Mouse (Mus musculus): Measurements from ENCODE around the gene Cnn2. TPM values are rescaled to one million over a fixed set of nuclear protein-coding genes. Genes with fewer than 3 reads are reported as not detected.

Gene Cnn2
- polyA plus RNA-seq, 1 experiment from 2014 or later, result 332 TPM

DNA sequence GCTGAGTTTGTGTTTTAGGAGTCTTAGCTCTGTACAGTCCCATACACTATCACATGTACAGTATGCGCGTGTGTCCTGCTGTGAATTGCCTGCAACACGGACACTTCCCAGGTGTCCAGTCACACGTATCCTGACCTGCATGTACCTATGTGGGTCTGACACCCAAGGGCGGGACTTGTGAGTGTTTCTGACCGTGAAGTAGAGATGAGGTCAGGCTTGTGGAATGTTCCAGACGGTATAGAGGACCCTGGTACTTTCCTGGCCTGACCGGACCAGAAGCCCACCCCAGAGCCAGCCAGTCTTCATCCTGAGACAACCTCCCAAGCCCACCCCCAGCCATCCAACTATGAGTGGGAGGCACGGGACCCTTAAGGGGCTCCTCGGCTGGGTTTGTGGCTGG is 27.2 kb downstream of the Cnn2 start:
- Histone ChIP-seq H3K4me3 (ENCODE audit: low read length) (no peak overlapping the region), H3K4me2 (replicated peaks; ENCODE audit: low read depth, low read length) (no peak overlapping the region), H3K27ac (ENCODE audit: low read length) (no peak overlapping the region), H3K4me1 (ENCODE audit: insufficient read depth, low read length) (peaks cover 19% of the 10 kb centered on the region), H3K9me3 (ENCODE audit: low read length) (peaks cover 7% of the 10 kb centered on the region; the same call in 1 of the 2 replicates), H3K36me3 (ENCODE audit: insufficient read depth, low read length) (peaks cover 6% of the 10 kb centered on the region; the same call in 1 of the 2 replicates), H3K9ac (replicated peaks; ENCODE audit: low read length) (no peak overlapping the region), H3K27me3 (ENCODE audit: insufficient read depth, low read length) (peaks cover 33% of the 10 kb centered on the region)
- ATAC-seq (ENCODE audit: low FRiP score, low TSS enrichment), result no peak
- 72% methylated on average over 10 of the region's 10 CpGs for WGBS

DNA sequence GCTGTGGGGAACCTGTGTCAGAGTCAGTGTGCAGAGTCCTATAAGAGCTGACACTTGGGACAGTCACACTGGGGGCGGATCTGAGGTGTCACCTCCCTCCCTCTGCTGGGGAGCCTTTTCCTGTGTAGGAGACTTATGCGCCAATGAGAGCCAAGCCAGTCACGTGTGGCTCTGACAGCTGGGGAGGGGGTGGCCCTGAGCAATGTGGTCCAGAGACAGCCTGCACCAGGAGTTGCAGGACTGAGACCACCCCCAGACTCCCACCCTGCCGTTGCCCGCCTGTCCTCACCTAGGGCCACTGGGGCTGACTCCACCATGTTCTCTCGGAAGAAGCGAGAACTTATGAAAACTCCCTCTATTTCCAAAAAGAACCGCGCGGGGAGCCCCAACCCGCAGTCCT is 28.1 kb downstream of the Cnn2 start, which contains the start of gene Arhgap45:
TSS of gene Arhgap45 (plus strand) at position 143 of the 400 bp plus-strand sequence.
- Histone ChIP-seq H3K9ac (replicated peaks; ENCODE audit: low read length) (no peak within 1 kb of the TSS), H3K36me3 (ENCODE audit: insufficient read depth, low read length) (no peaks in the 10 kb centered on the region), H3K4me3 (ENCODE audit: low read length) (no peak within 1 kb of the TSS), H3K4me1 (ENCODE audit: insufficient read depth, low read length) (peaks cover 19% of the 10 kb centered on the region), H3K9me3 (ENCODE audit: low read length) (no peaks in the 10 kb centered on the region), H3K27me3 (ENCODE audit: insufficient read depth, low read length) (peaks cover 33% of the 10 kb centered on the region), H3K27ac (ENCODE audit: low read length) (no peak within 1 kb of the TSS), H3K4me2 (replicated peaks; ENCODE audit: low read depth, low read length) (no peak within 1 kb of the TSS)
- 69% methylated on average over 11 of the region's 11 CpGs for WGBS
- ATAC-seq (ENCODE audit: low FRiP score, low TSS enrichment), result no peak

- no peak overlapping the region for H3K27ac ChIP-seq (ENCODE audit: low read length)
- 89% methylated on average over 10 of the region's 10 CpGs for WGBS
- no peak overlapping the region for H3K9ac ChIP-seq (replicated peaks; ENCODE audit: low read length)
- no peak overlapping the region for H3K4me2 ChIP-seq (replicated peaks; ENCODE audit: low read depth, low read length)
- H3K4me3 ChIP-seq (ENCODE audit: low read length), result no peak overlapping the region
- H3K4me1 ChIP-seq (ENCODE audit: insufficient read depth, low read length), result peaks cover 19% of the 10 kb centered on the region
- no peaks in the 10 kb centered on the region for H3K36me3 ChIP-seq (ENCODE audit: insufficient read depth, low read length)
- ATAC-seq (ENCODE audit: low FRiP score, low TSS enrichment), result no peak
- H3K27me3 ChIP-seq (ENCODE audit: insufficient read depth, low read length), result peaks cover 33% of the 10 kb centered on the region
- no peaks in the 10 kb centered on the region for H3K9me3 ChIP-seq (ENCODE audit: low read length)
Observed at GRCm38 (mm10) chr10:80016931-80017330, 28.5 kb downstream of the Cnn2 start.

DNA sequence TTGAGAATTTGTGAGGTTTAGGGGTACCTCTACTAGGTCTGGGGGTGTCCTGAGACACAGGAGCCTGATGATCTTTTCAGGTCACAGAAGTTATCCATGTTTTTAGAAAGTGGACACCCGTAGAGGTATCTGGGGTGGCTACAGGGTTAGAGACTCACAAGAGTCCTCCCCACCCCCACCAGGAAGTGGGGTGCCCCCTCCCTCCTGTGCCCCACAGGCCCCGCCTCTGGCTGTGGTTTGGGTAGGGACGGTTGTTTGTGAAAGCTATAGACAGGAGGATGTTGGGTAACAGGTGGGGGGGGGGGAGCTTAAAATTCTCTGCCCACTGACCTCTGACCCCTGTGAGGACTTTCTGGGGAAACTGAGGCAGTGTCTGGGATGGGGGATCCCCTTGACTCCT is 29.0 kb downstream of the Cnn2 start:
- H3K9me3 ChIP-seq (ENCODE audit: low read length), result no peaks in the 10 kb centered on the region
- no peaks in the 10 kb centered on the region for H3K36me3 ChIP-seq (ENCODE audit: insufficient read depth, low read length)
- H3K4me2 ChIP-seq (replicated peaks; ENCODE audit: low read depth, low read length), result no peak overlapping the region
- 64% methylated on average over 3 of the region's 3 CpGs for WGBS
- ATAC-seq (ENCODE audit: low FRiP score, low TSS enrichment), result no peak
- peaks cover 33% of the 10 kb centered on the region for H3K27me3 ChIP-seq (ENCODE audit: insufficient read depth, low read length)
- H3K9ac ChIP-seq (replicated peaks; ENCODE audit: low read length), result no peak overlapping the region
- H3K27ac ChIP-seq (ENCODE audit: low read length), result no peak overlapping the region
- no peak overlapping the region for H3K4me3 ChIP-seq (ENCODE audit: low read length)
- peaks cover 19% of the 10 kb centered on the region for H3K4me1 ChIP-seq (ENCODE audit: insufficient read depth, low read length)

DNA sequence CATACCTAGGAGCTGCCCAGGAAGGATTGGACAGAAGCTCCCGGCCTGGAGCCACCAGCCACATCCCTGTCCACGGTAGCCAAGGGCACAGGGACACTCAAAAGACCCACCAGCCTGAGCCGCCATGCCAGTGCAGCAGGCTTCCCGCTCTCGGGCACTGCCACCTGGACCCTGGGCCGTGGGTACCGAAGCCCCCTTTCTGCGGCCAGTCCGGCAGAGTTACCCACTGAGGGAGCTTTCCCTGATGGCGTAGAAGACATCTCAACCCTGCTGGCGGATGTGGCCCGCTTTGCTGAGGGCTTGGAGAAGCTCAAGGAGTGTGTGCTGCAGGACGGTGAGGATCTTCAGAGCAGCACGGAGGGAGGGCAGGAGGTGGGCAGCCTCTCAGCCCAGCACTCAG is 29.4 kb downstream of the Cnn2 start:
- H3K9ac ChIP-seq (replicated peaks; ENCODE audit: low read length), result no peak overlapping the region
- H3K4me1 ChIP-seq (ENCODE audit: insufficient read depth, low read length), result peaks cover 19% of the 10 kb centered on the region
- no peak overlapping the region for H3K4me3 ChIP-seq (ENCODE audit: low read length)
- no peak overlapping the region for H3K27ac ChIP-seq (ENCODE audit: low read length)
- no peak overlapping the region for H3K4me2 ChIP-seq (replicated peaks; ENCODE audit: low read depth, low read length)
- WGBS, result 81% methylated on average over 14 of the region's 14 CpGs
- H3K9me3 ChIP-seq (ENCODE audit: low read length), result no peaks in the 10 kb centered on the region
- H3K27me3 ChIP-seq (ENCODE audit: insufficient read depth, low read length), result peaks cover 33% of the 10 kb centered on the region
- H3K36me3 ChIP-seq (ENCODE audit: insufficient read depth, low read length), result no peaks in the 10 kb centered on the region
- no peak for ATAC-seq (ENCODE audit: low FRiP score, low TSS enrichment)

GRCm38 (mm10) chr10:80018739-80019297 is 30.4 kb downstream of the Cnn2 start:
- peak overlapping the region; percentile 48 for H3K9ac ChIP-seq (replicated peaks; ENCODE audit: low read length)
- ATAC-seq (ENCODE audit: low FRiP score, low TSS enrichment), result peak; percentile 67
- peaks cover 19% of the 10 kb centered on the region for H3K4me1 ChIP-seq (ENCODE audit: insufficient read depth, low read length)
- WGBS, result 5% methylated on average over 12 of the region's 15 CpGs
- no peaks in the 10 kb centered on the region for H3K9me3 ChIP-seq (ENCODE audit: low read length)
- H3K27me3 ChIP-seq (ENCODE audit: insufficient read depth, low read length), result peaks cover 23% of the 10 kb centered on the region
- H3K36me3 ChIP-seq (ENCODE audit: insufficient read depth, low read length), result no peaks in the 10 kb centered on the region
- peak overlapping the region; percentile 49 for H3K4me2 ChIP-seq (replicated peaks; ENCODE audit: low read depth, low read length)
- peak overlapping the region; percentile 41 for H3K4me3 ChIP-seq (ENCODE audit: low read length)
- peak overlapping the region; percentile 71 for H3K27ac ChIP-seq (ENCODE audit: low read length)

- Histone ChIP-seq H3K9ac (replicated peaks; ENCODE audit: low read length) (peak overlapping the region; percentile 48), H3K4me3 (ENCODE audit: low read length) (peak overlapping the region; percentile 41), H3K4me2 (replicated peaks; ENCODE audit: low read depth, low read length) (peak overlapping the region; percentile 49), H3K27me3 (ENCODE audit: insufficient read depth, low read length) (peaks cover 15% of the 10 kb centered on the region), H3K9me3 (ENCODE audit: low read length) (no peaks in the 10 kb centered on the region), H3K4me1 (ENCODE audit: insufficient read depth, low read length) (peaks cover 16% of the 10 kb centered on the region), H3K27ac (ENCODE audit: low read length) (peak overlapping the region; percentile 71), H3K36me3 (ENCODE audit: insufficient read depth, low read length) (no peaks in the 10 kb centered on the region)
- WGBS, result 10% methylated on average over 20 of the region's 20 CpGs
- ATAC-seq (ENCODE audit: low FRiP score, low TSS enrichment), result peak; percentile 69; the same call in 1 of the 2 replicates
Observed at GRCm38 (mm10) chr10:80019471-80020131, 31.2 kb downstream of the Cnn2 start.

DNA sequence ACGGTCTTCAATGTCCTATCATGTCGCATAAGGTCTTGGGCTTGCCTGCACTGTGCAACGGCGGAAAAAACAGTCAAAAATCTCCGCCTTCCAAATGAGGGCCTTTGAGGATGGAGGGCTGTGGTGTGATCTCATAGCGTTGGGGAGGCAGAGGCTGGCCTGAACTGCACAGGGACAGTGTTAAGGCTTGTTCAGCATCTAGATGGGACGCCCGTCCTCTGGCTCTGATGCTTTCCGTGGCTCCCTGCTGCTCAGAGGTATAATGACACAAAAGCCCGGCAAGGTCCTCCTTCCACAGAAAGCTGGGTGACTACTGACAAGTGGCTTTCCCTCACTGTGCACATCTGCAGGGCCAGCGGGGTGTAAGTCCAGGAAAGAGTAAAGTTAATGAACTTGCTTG is 31.8 kb downstream of the Cnn2 start:
- Histone ChIP-seq H3K9me3 (ENCODE audit: low read length) (no peaks in the 10 kb centered on the region), H3K36me3 (ENCODE audit: insufficient read depth, low read length) (no peaks in the 10 kb centered on the region), H3K27me3 (ENCODE audit: insufficient read depth, low read length) (peaks cover 9% of the 10 kb centered on the region; the same call in 1 of the 2 replicates), H3K9ac (replicated peaks; ENCODE audit: low read length) (peak overlapping the region; percentile 48), H3K4me3 (ENCODE audit: low read length) (peak overlapping the region; percentile 41), H3K27ac (ENCODE audit: low read length) (peak overlapping the region; percentile 71; the same call in 1 of the 2 replicates), H3K4me1 (ENCODE audit: insufficient read depth, low read length) (peaks cover 16% of the 10 kb centered on the region), H3K4me2 (replicated peaks; ENCODE audit: low read depth, low read length) (peak overlapping the region; percentile 49)
- WGBS, result 39% methylated on average over 11 of the region's 11 CpGs
- no peak for ATAC-seq (ENCODE audit: low FRiP score, low TSS enrichment)

GRCm38 (mm10) chr10:80020603-80021319 is 32.4 kb downstream of the Cnn2 start:
- ATAC-seq (ENCODE audit: low FRiP score, low TSS enrichment), result no peak
- Histone ChIP-seq H3K27me3 (ENCODE audit: insufficient read depth, low read length) (0 out of 2 replicates have a peak, but pooled peaks cover 3% of the 10 kb centered on the region), H3K4me1 (ENCODE audit: insufficient read depth, low read length) (peaks cover 16% of the 10 kb centered on the region), H3K27ac (ENCODE audit: low read length) (no peak overlapping the region), H3K4me2 (replicated peaks; ENCODE audit: low read depth, low read length) (peak overlapping the region; percentile 49), H3K36me3 (ENCODE audit: insufficient read depth, low read length) (no peaks in the 10 kb centered on the region), H3K9me3 (ENCODE audit: low read length) (no peaks in the 10 kb centered on the region), H3K9ac (replicated peaks; ENCODE audit: low read length) (no peak overlapping the region; the same call in 1 of the 2 replicates), H3K4me3 (ENCODE audit: low read length) (peak overlapping the region; percentile 41)
- WGBS, result 81% methylated on average over 18 of the region's 18 CpGs

- no peak overlapping the region for H3K9ac ChIP-seq (replicated peaks; ENCODE audit: low read length)
- H3K4me3 ChIP-seq (ENCODE audit: low read length), result no peak overlapping the region
- H3K27ac ChIP-seq (ENCODE audit: low read length), result no peak overlapping the region
- no peak overlapping the region for H3K4me2 ChIP-seq (replicated peaks; ENCODE audit: low read depth, low read length)
- ATAC-seq (ENCODE audit: low FRiP score, low TSS enrichment), result no peak
- H3K36me3 ChIP-seq (ENCODE audit: insufficient read depth, low read length), result no peaks in the 10 kb centered on the region
- H3K27me3 ChIP-seq (ENCODE audit: insufficient read depth, low read length), result no peaks in the 10 kb centered on the region
- 83% methylated on average over 11 of the region's 13 CpGs for WGBS
- no peaks in the 10 kb centered on the region for H3K9me3 ChIP-seq (ENCODE audit: low read length)
- H3K4me1 ChIP-seq (ENCODE audit: insufficient read depth, low read length), result peaks cover 16% of the 10 kb centered on the region
Observed at GRCm38 (mm10) chr10:80021320-80021641, 32.9 kb downstream of the Cnn2 start.
